Mouse (Mus musculus) inflammation-experienced regulatory T-cells, adult 16 weeks (primary cell): ENCODE data around the gene Zfp61. TPM values are rescaled to one million over a fixed set of nuclear protein-coding genes. Genes with fewer than 3 reads are reported as not detected.

ENCODE experiments used
- polyA plus RNA-seq: library from polyadenylated mRNA; unstranded; fragments of 100-300 nt; shearing (Covaris generic); gene quantifications from one replicate; pipeline ENCODE4 v1.2.1, GENCODE M21; 2017

Gene Zfp61
- polyA plus RNA-seq = 28.4 TPM

DNA sequence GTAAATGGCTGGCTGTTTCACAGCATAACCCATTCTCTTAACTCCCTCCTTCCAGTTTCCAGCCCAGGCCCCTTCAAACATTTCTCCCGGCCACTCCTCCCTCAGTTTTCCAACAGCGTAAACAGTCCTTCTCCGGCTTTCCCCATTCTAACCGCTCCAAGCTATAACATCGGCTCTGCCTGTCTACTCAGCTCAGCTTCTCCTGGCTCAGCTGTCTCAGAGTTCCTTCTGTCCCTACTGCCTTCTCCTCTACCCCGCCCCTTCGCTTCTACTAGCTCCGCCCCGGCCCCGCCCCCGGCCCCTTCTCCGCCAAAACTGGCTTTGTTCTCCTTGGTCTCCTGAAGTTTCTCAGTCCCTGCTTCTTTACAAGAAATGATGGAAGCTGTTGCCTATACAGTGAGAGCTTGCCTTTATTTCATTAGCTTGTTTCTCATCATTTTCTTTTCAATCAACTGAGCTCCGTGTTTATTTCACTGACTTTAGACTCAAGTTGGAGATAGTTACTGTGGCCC lies at the start of gene Zfp61:
TSS of gene Zfp61 (minus strand) at position 462 of the 512 bp plus-strand sequence.

GRCm38 (mm10) chr7:24348896-24349295 lies 47.9 kb upstream of the Zfp61 start, which contains the start of gene Lypd5:
Gene Lypd5 (plus strand): TSS chr7:24349196.

GRCm38 (mm10) chr7:24333304-24333986 lies 32.4 kb upstream of the Zfp61 start, which contains the start of gene Tescl:
Gene Tescl (minus strand): TSS chr7:24333936.

DNA sequence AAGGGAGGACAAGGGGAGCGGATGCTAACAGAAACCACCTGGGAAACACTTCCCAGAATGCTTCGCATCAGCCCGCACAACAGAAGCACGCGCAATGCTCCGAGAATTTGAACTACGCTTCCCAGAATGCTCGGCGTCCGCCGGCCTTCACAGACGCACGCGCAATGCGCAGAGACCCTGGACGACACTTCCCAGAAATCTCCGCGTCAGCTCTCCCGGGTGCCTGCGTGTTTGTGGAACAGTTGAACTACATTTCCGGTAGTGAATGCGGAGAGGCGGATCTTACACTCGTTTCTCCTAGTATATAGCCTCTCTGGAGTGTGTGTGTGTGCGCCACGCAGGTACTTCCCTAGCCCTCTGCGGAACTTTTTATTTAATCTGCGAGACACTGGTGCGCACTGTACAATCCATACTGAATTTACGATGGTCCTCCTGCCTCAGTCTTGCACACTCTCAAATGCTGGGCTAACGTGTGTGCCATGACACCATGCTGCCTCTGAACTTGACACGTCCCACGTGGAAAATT lies 15.6 kb upstream of the Zfp61 start, which contains the start of gene Zfp94:
TSS of gene Zfp94 (minus strand) at position 100 of the 526 bp plus-strand sequence.

DNA sequence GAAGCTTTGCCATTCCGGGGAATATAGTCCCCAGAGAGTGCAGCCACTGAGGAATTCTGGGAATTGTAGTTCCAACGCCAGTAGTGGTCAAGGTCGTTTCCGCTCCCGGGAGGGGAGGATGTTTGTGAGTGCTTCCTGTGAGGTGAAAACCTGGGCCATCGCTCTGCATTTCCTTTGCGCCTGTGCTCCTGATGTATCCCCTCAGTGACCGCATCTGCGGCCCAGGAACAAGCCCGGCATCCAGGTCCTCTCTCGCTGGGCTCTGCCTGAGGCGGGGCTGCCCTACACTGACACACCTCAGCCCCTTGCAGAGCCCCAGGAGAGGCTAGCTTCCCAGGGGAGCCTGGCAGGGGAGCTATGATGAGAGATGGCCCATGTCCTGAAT lies 30.8 kb downstream of the Zfp61 start, which contains the start of gene Zfp93:
TSS of gene Zfp93 (plus strand) at position 133 of the 385 bp plus-strand sequence.

DNA sequence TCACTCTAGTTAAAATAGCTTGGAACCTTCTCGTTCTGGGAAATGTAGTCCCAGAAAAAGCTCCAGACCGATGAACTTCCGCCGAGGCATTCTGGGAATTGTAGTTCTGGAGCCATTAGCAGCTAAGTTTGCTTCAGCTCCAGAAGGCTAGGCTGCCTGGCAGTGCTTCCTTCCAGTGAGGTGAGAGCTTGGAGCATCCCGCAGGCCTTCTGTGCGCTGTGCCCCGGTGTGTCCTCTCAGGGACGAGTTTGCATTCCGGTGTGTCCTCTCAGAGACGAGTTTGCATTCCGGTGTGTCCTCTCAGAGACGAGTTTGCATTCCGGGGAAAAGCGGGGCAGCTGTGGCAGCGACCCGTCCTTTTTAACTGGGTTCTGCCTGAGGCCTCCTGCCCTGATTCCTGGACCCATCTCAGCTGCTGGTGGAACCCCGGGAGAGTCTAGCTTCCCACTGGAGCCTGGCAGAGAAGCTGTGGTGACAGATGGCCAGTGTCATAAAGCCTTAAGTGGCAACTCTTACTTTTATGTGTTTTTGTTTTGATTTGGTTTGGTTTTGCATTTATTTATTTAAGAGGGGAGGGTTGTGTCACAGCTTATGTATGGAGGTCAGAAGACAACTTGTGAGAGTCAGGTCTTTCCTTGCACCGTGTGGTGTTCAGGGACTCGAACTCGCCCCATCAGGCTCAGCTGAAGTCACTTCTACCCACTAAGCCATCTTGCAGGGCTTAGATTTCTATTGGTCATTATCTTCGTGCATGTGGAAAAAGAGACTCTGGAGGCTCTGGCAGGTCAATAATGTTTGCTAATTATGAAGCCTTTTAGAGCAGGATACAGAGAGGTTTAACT lies 46.2 kb downstream of the Zfp61 start, which contains the start of gene Zfp108:
TSS of gene Zfp108 (plus strand) at position 162 of the 842 bp plus-strand sequence.

Other genes with a start within 250 kb of the Zfp61 start
- not detected for gene Vmn1r183, start 248.0 kb downstream of the Zfp61 start, polyA plus RNA-seq
- 42.0 TPM for gene Zfp180, start 219.3 kb downstream of the Zfp61 start, polyA plus RNA-seq
- 1.4 TPM for gene Zfp112, start 188.9 kb downstream of the Zfp61 start, polyA plus RNA-seq
- 20.7 TPM for gene Zfp235, start 167.1 kb downstream of the Zfp61 start, polyA plus RNA-seq
- gene Zfp114, start 126.2 kb downstream of the Zfp61 start, polyA plus RNA-seq = 1.9 TPM
- gene Zfp111, start 89.8 kb downstream of the Zfp61 start, polyA plus RNA-seq = 1.2 TPM
- gene Zfp109, start 63.7 kb downstream of the Zfp61 start, polyA plus RNA-seq = 7.7 TPM
- 1.0 TPM for gene Zfp108, start 46.4 kb downstream of the Zfp61 start, polyA plus RNA-seq
- gene Zfp93, start 30.8 kb downstream of the Zfp61 start, polyA plus RNA-seq = 3.7 TPM
- 16.9 TPM for gene Zfp94, start 15.4 kb upstream of the Zfp61 start, polyA plus RNA-seq
- not detected for gene Tescl, start 32.7 kb upstream of the Zfp61 start, polyA plus RNA-seq
- not detected for gene Lypd5, start 48.0 kb upstream of the Zfp61 start, polyA plus RNA-seq
- gene Kcnn4, start 69.0 kb upstream of the Zfp61 start, polyA plus RNA-seq = 174 TPM
- gene Smg9, start 98.4 kb upstream of the Zfp61 start, polyA plus RNA-seq = 61.3 TPM
- not detected for gene Irgc1, start 151.1 kb upstream of the Zfp61 start, polyA plus RNA-seq
- 0.96 TPM for gene Plaur, start 161.3 kb upstream of the Zfp61 start, polyA plus RNA-seq
- gene Cadm4, start 180.8 kb upstream of the Zfp61 start, polyA plus RNA-seq = not detected
- 1.6 TPM for gene Zfp428, start 205.8 kb upstream of the Zfp61 start, polyA plus RNA-seq
- not detected for gene AC161166.1, start 211.2 kb upstream of the Zfp61 start, polyA plus RNA-seq
- 1.2 TPM for gene Irgq, start 229.5 kb upstream of the Zfp61 start, polyA plus RNA-seq
- not detected for gene Pinlyp, start 244.9 kb upstream of the Zfp61 start, polyA plus RNA-seq
- gene Xrcc1, start 245.1 kb upstream of the Zfp61 start, polyA plus RNA-seq = 74.3 TPM